Mouse (Mus musculus) kidney, postnatal 0 days (tissue): ENCODE data around the gene Osbpl2. TPM values are rescaled to one million over a fixed set of nuclear protein-coding genes. Genes with fewer than 3 reads are reported as not detected.

Experiments
- ATAC-seq: fragments of 200-750 bp; cut with Nextera tagmentation; replicated peaks from 2 replicates; pipeline ENCODE4 v1.8.0; 2017; ENCODE audit warnings: low read depth, moderate number of reproducible peaks, moderate TSS enrichment, moderate library complexity; ENCODE audit not compliant: low FRiP score
- DNase-seq: peaks from one replicate; pipeline ENCODE4 v3.0.0-alpha.2; 2016; ENCODE audit warnings: low spot score
- H3K27ac ChIP-seq: fragments of 300-500 bp; sonication (generic); 2 replicates; pipeline ENCODE4 v1.5.1; 2014; ENCODE audit warnings: mild to moderate bottlenecking
- H3K27me3 ChIP-seq: fragments of 300-500 bp; sonication (generic); 2 replicates; pipeline ENCODE4 v1.6.1; 2014; ENCODE audit warnings: low read length, mixed read lengths; ENCODE audit not compliant: insufficient read depth
- H3K36me3 ChIP-seq: fragments of 300-500 bp; sonication (generic); 2 replicates; pipeline ENCODE4 v1.6.1; 2014; ENCODE audit warnings: low read length, mixed read lengths; ENCODE audit not compliant: insufficient read depth
- H3K4me1 ChIP-seq: fragments of 300-500 bp; sonication (generic); replicated peaks from 2 replicates; pipeline ENCODE4 v1.6.1; 2014; ENCODE audit warnings: antibody characterized with exemption, low read length, mixed read lengths; ENCODE audit not compliant: insufficient read depth
- H3K4me2 ChIP-seq: fragments of 300-500 bp; sonication (generic); 2 replicates; pipeline ENCODE4 v1.6.1; 2014; ENCODE audit warnings: mild to moderate bottlenecking, low read length, moderate library complexity, mixed read lengths
- H3K4me3 ChIP-seq: fragments of 300-500 bp; sonication (generic); replicated peaks from 2 replicates; pipeline ENCODE4 v1.5.1; 2014; ENCODE audit warnings: low read depth, low read length
- H3K9ac ChIP-seq: fragments of 300-500 bp; sonication (generic); 2 replicates; pipeline ENCODE4 v1.6.1; 2014; ENCODE audit warnings: low read depth, low read length
- H3K9me3 ChIP-seq: fragments of 300-500 bp; sonication (generic); replicated peaks from 2 replicates; pipeline ENCODE4 v1.6.1; 2016; ENCODE audit warnings: low read length, inconsistent platforms, mixed read lengths
- CTCF ChIP-seq: IDR thresholded peaks from 2 replicates; pipeline ENCODE4 v1.5.1; 2016; ENCODE audit warnings: antibody characterized with exemption, low read depth, mild to moderate bottlenecking, moderate library complexity
- WGBS: fragments of 180-500 bp; shearing (Covaris S2); extraction: QIAGEN DNeasy Blood & Tissue Kit; methylation state at CpG from one replicate; pipeline ENCODE4 v1.1.7; 2014; 5-methylcytosine and 5-hydroxymethylcytosine counted together
- polyA plus RNA-seq: library from polyadenylated mRNA; unstranded; fragments of >200 nt; fragmentation: Nextera tagmentation; extraction: Ambion mirVana; gene quantifications from 2 replicates; pipeline ENCODE4 v1.2.1, GENCODE M21; 2015

The Osbpl2 gene
- polyA plus RNA-seq, 1 experiment from 2014 or later: 33.4 TPM

DNA sequence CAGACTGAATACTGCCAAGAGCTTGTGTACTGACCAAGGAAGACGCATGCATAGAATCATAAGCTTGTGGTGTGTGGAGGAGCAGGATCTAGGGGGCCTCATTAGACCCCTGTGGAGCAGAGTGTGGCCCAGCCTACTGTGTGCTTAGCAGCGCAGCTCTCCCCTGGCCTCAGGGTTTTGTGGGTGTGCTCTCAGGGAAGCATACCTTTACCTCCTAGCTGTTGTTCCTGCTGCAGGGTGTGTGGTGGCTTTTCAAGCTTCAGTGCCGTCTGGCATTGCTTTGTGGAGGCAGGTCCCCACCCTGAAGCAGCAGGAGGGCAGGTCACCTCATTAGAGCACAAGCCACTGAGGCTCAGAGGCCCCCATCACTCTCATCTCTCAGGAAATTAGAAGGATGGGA lies 41.5 kb upstream of the Osbpl2 start:
- TF ChIP-seq CTCF: no peak
- ATAC-seq (no peak), DNase-seq (no peak)
- H3K9ac ChIP-seq: no peak overlapping the region
- no peaks in the 10 kb centered on the region for H3K9me3 ChIP-seq
- H3K4me1 ChIP-seq: no peaks in the 10 kb centered on the region
- H3K27ac ChIP-seq: no peak overlapping the region
- H3K4me2 ChIP-seq: no peak overlapping the region
- 65% methylated on average over 3 of the region's 3 CpGs for WGBS
- H3K36me3 ChIP-seq: 0 out of 2 replicates have a peak, but pooled peaks cover 3% of the 10 kb centered on the region
- H3K4me3 ChIP-seq: no peak overlapping the region
- H3K27me3 ChIP-seq: no peaks in the 10 kb centered on the region

DNA sequence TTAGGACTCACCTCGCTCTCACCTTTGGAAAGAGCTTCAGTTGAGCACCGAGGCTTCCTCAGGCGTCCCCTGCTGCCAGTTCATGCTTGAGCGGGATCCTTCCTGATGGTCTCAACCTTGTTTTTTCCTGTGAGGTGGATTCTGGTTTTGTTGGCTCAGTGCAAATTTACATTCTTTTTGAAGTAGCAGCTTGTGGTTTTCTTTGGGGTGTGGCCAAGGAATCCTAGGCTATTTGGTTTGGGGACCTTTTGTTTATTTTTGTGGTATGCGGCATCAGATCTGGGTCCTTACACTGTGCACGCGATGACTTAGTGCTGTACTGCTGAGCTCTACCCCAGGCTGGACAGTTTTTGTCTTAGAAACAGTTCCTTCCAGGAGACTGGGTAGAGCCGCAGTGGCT lies 38.4 kb upstream of the Osbpl2 start:
- no peaks in the 10 kb centered on the region for H3K4me1 ChIP-seq
- ATAC-seq (no peak), DNase-seq (no peak)
- H3K9ac ChIP-seq: no peak overlapping the region
- no peak overlapping the region for H3K4me3 ChIP-seq
- 0 out of 2 replicates have a peak, but pooled peaks cover 6% of the 10 kb centered on the region for H3K36me3 ChIP-seq
- WGBS: 71% methylated on average over 8 of the region's 8 CpGs
- no peak for TF ChIP-seq CTCF
- no peaks in the 10 kb centered on the region for H3K9me3 ChIP-seq
- no peak overlapping the region for H3K4me2 ChIP-seq
- no peak overlapping the region for H3K27ac ChIP-seq
- H3K27me3 ChIP-seq: no peaks in the 10 kb centered on the region

DNA sequence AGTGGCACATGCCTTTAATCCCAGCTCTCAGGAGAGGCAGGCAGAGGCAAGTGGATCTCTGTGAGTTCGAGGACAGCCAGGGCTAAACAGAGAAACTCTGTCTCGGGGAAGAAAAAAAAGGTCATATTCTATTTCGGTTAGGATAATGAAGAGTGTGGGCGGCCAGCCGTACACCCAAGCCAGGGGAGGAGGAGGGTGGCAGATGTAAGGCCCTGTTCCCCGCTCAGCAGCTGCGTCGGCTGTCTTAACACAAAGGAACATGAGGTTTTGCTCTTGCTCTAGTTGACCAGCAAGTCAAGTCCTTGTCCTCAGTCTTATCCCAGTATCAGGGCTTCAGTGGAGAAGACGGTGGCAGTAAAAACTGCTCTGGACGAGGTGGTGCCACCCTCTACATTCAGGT lies 36.0 kb upstream of the Osbpl2 start:
- ATAC-seq: no peak
- Histone ChIP-seq H3K4me3 (no peak overlapping the region), H3K9ac (no peak overlapping the region), H3K27me3 (no peaks in the 10 kb centered on the region), H3K36me3 (0 out of 2 replicates have a peak, but pooled peaks cover 6% of the 10 kb centered on the region), H3K4me1 (no peaks in the 10 kb centered on the region), H3K9me3 (no peaks in the 10 kb centered on the region), H3K27ac (no peak overlapping the region), H3K4me2 (no peak overlapping the region)
- no peak for DNase-seq
- 69% methylated on average over 10 of the region's 10 CpGs for WGBS
- TF ChIP-seq CTCF: no peak

DNA sequence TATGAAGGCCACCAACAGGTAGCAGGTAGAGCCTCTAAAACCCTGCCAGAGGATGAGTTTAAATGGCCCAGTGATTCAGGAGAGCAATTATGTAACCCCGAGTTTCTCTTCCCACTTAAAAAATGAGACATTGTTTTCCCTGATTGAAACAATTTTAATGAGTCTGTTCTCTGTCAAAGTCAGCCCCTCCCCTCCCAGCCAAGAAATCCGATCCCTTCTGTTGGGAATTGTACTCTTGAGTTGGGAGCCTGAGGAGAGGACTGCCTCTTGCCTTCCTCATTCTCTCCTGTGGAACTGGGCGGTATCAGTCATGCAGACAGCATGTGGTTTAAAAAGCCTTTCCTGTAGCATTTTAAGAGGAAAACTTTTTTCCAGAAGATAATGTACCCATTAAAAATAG lies 34.5 kb upstream of the Osbpl2 start:
- Histone ChIP-seq H3K9ac (no peak overlapping the region), H3K4me3 (no peak overlapping the region), H3K36me3 (0 out of 2 replicates have a peak, but pooled peaks cover 4% of the 10 kb centered on the region), H3K9me3 (no peaks in the 10 kb centered on the region), H3K27ac (no peak overlapping the region), H3K4me1 (no peaks in the 10 kb centered on the region), H3K27me3 (no peaks in the 10 kb centered on the region), H3K4me2 (no peak overlapping the region)
- ATAC-seq: no peak
- DNase-seq: peak; percentile 44
- WGBS: 26% methylated on average over 3 of the region's 3 CpGs
- TF ChIP-seq CTCF: no peak

DNA sequence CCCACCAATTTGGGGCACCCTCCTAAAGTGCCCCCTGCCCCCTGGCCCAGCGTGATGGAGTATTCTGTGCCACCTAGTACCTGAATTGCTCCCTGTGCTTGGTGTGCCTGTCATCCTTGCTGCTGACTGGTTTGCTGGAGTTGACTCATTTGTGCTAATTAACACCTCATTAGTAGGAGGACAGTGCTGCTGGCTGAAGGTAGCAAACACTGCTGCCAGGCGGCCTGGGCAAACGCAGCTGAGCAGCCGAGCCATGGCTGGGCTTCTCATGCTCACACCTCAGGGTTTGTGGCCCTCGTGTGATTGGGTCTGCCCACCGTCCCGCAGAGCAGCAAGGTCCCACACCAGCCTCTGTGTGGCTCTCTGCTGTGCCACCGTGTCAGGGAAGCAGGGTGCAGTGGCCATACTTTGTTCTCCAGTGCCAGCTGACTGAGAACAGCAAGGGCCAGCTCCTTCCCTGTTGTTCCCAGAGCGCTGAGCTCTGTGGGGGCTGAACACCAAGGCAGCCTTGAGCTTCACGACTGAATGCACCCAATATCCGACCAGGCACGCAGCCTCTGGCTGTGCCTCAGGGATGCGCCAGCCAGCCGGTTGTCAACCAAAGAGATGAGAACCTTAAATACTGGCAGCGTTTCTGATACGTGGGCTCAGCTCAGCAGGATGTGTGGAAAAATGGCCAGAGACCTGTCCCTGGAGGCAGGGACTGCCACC lies 33.0 kb upstream of the Osbpl2 start:
- H3K27me3 ChIP-seq: no peaks in the 10 kb centered on the region
- no peak for TF ChIP-seq CTCF
- H3K4me2 ChIP-seq: no peak overlapping the region
- DNase-seq (no peak), ATAC-seq (0 out of 2 replicates have a peak, but pooled peaks have one; percentile 12)
- no peaks in the 10 kb centered on the region for H3K9me3 ChIP-seq
- H3K4me1 ChIP-seq: no peaks in the 10 kb centered on the region
- H3K27ac ChIP-seq: no peak overlapping the region
- H3K9ac ChIP-seq: no peak overlapping the region
- 51% methylated on average over 16 of the region's 16 CpGs for WGBS
- H3K36me3 ChIP-seq: 0 out of 2 replicates have a peak, but pooled peaks cover 4% of the 10 kb centered on the region
- no peak overlapping the region for H3K4me3 ChIP-seq

DNA sequence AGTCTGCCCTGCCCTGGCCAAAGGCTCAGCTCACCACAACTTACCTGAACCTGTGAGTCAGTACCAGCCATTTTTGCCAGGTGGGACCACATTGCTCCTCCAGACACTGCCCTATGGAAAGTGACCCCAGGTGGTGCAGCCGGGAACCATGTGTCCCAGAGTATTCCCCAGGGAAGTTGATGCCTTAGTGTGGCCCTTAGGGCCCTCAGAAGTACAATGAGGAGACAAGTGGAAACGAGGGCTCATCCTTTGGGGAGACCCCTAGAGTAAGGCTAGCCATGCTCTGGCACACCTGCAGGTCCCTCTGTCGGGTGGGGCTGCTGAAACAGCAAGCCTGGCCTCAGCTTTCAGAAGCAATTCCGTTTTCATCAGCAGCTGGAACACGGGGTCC lies 32.5 kb upstream of the Osbpl2 start:
- H3K9me3 ChIP-seq: no peaks in the 10 kb centered on the region
- DNase-seq (no peak), ATAC-seq (0 out of 2 replicates have a peak, but pooled peaks have one; percentile 5)
- 0 out of 2 replicates have a peak, but pooled peaks cover 4% of the 10 kb centered on the region for H3K36me3 ChIP-seq
- no peak overlapping the region for H3K9ac ChIP-seq
- TF ChIP-seq CTCF: no peak
- no peak overlapping the region for H3K4me2 ChIP-seq
- no peak overlapping the region for H3K27ac ChIP-seq
- H3K4me1 ChIP-seq: no peaks in the 10 kb centered on the region
- H3K4me3 ChIP-seq: no peak overlapping the region
- no peaks in the 10 kb centered on the region for H3K27me3 ChIP-seq
- WGBS: 81% methylated on average over 5 of the region's 5 CpGs
